In genomic region chr19:7172051-7172866, GRCm38 (mm10) we compare ENCODE assay signal across 8 mouse cellular contexts. TPM values are rescaled to one million over a fixed set of nuclear protein-coding genes. Genes with fewer than 3 reads are reported as not detected.
DNase-seq lines count a peak whose midpoint lies in the region; ATAC-seq and TF ChIP-seq lines count a peak whose summit lies in the region.

No protein-coding gene starts in this region.

- no peak overlapping the region for H3K9ac ChIP-seq in liver, embryonic 11.5 days (ENCODE audit: low read depth, low read length)
- H3K9ac ChIP-seq in liver, postnatal 0 days (replicated peaks), result no peak overlapping the region

- H3K9me3 ChIP-seq in liver, embryonic 11.5 days (ENCODE audit: control insufficient read depth, low read length), result no peaks in the 10 kb centered on the region
- no peaks in the 10 kb centered on the region for H3K9me3 ChIP-seq in liver, postnatal 0 days (ENCODE audit: low read length)

- peak; percentile 48 for DNase-seq in liver, embryonic 11.5 days (ENCODE audit: low spot score)
- no peak for DNase-seq in liver, postnatal 0 days
- DNase-seq in kidney, postnatal 36 days, result peak; percentile 71 to 75
- DNase-seq in lung, postnatal 14 days, result peak; percentile 30
- DNase-seq in right cerebral cortex, postnatal 25 days, result peak; percentile 59
- no peak for DNase-seq in cerebellum, postnatal 25 days
- no peak for DNase-seq in urinary bladder, postnatal 14 days (ENCODE audit: low spot score)

- no peak overlapping the region for H3K4me3 ChIP-seq in liver, embryonic 11.5 days (ENCODE audit: low read depth, low read length)
- H3K4me3 ChIP-seq in liver, postnatal 0 days (ENCODE audit: low read depth, low read length), result no peak overlapping the region

- no peak overlapping the region for H3K4me2 ChIP-seq in liver, embryonic 11.5 days
- H3K4me2 ChIP-seq in liver, postnatal 0 days (ENCODE audit: low read depth, low read length), result no peak overlapping the region

- no peak for TF ChIP-seq EP300 in liver, postnatal 0 days (IDR thresholded peaks at IDR 0.05; ENCODE audit: low read depth)

- TF ChIP-seq CTCF in liver, postnatal 0 days (IDR thresholded peaks at IDR 0.05; ENCODE audit: low read depth), result no peak

- WGBS in liver, embryonic 11.5 days, result 30% methylated on average over 13 of the region's 13 CpGs
- WGBS in liver, postnatal 0 days (ENCODE audit: insufficient replicate concordance), result 49% methylated on average over 13 of the region's 13 CpGs

- peaks cover 32% of the 10 kb centered on the region for H3K27me3 ChIP-seq in liver, embryonic 11.5 days (replicated peaks; ENCODE audit: control insufficient read depth, insufficient read depth, low read length)
- peaks cover 6% of the 10 kb centered on the region for H3K27me3 ChIP-seq in liver, postnatal 0 days (ENCODE audit: insufficient read depth, low read length)

- no peak overlapping the region for H3K27ac ChIP-seq in liver, embryonic 11.5 days (ENCODE audit: low read depth, low read length)
- no peak overlapping the region for H3K27ac ChIP-seq in liver, postnatal 0 days (ENCODE audit: low read depth)

- peaks cover 17% of the 10 kb centered on the region for H3K4me1 ChIP-seq in liver, embryonic 11.5 days (replicated peaks; ENCODE audit: control insufficient read depth, insufficient read depth, low read length)
- H3K4me1 ChIP-seq in liver, postnatal 0 days (ENCODE audit: insufficient read depth), result no peaks in the 10 kb centered on the region

- peak; percentile 67 for ATAC-seq in liver, embryonic 11.5 days (replicated peaks; ENCODE audit: low FRiP score)
- no peak for ATAC-seq in liver, postnatal 0 days
- ATAC-seq in frontal cortex, adult (ENCODE audit: low TSS enrichment), result peak; percentile 85

- H3K36me3 ChIP-seq in liver, embryonic 11.5 days (ENCODE audit: control insufficient read depth, insufficient read depth, low read length), result no peaks in the 10 kb centered on the region
- no peaks in the 10 kb centered on the region for H3K36me3 ChIP-seq in liver, postnatal 0 days (replicated peaks; ENCODE audit: insufficient read depth, low read length)

RNA-seq across cellular contexts. Expression of gene Otub1, which starts 33.9 kb away (rescaled TPM):
- 139 and 140 TPM in 2 replicates for polyA plus RNA-seq in liver, embryonic 11.5 days (2014; fragmentation: Nextera tagmentation; extraction: Ambion mirVana)
- 55.0 and 57.9 TPM in 2 replicates for polyA plus RNA-seq in liver, postnatal 0 days (2015; fragmentation: Nextera tagmentation; extraction: Ambion mirVana)

RNA-seq across cellular contexts. Expression of gene Cox8a, which starts 45.2 kb away (rescaled TPM):
- 1,017 and 1,108 TPM in 2 replicates for polyA plus RNA-seq in liver, embryonic 11.5 days (2014; fragmentation: Nextera tagmentation; extraction: Ambion mirVana)
- 1,162 and 1,195 TPM in 2 replicates for polyA plus RNA-seq in liver, postnatal 0 days (2015; fragmentation: Nextera tagmentation; extraction: Ambion mirVana)

Comparison
In these comparisons a context has a peak if more than half of its experiments do, and no peak if none do; other contexts are left out.
1. DNase-seq: peak in liver, embryonic 11.5 days (single experiment), kidney, postnatal 36 days (2 of 2), lung, postnatal 14 days (single experiment) and right cerebral cortex, postnatal 25 days (single experiment); none in liver, postnatal 0 days (single experiment), cerebellum, postnatal 25 days (0 of 2) and urinary bladder, postnatal 14 days (single experiment).